21 mouse cellular contexts compared by ENCODE assay signal in genomic region chr11:36893061-36893460, GRCm38 (mm10).
A peak's percentile ranks its signal among the peaks of the same experiment; 100 is the strongest.
DNase-seq lines count a peak whose midpoint lies in the region; ATAC-seq and TF ChIP-seq lines count a peak whose summit lies in the region.
"Had no signal": no experiment of that assay in that cellular context is flagged by ENCODE, and none has a peak within 500 bp of the region (broad histone marks: within the 10 kb centered on the region; RNA-seq: fewer than 3 reads in every experiment).

No protein-coding gene starts in this region.

- H3K4me1 ChIP-seq in cerebellum, adult 2 months (ENCODE audit: control insufficient read depth, insufficient read depth, low read length) = peaks cover 2% of the 10 kb centered on the region
- no peaks in the 10 kb centered on the region for H3K4me1 ChIP-seq in embryonic facial prominence, embryonic 10.5 days
- H3K4me1 ChIP-seq: embryonic facial prominence, embryonic 12.5 days; forebrain, embryonic 12.5 days had no signal

- ATAC-seq in cerebellum, adult (ENCODE audit: insufficient number of reproducible peaks, low FRiP score, low TSS enrichment) = peak; percentile 52; the same call in 1 of the 2 replicates
- ATAC-seq in granulocyte monocyte progenitor cell, adult 5-6 weeks (replicated peaks; ENCODE audit: poor library complexity, severe bottlenecking) = no peak
- ATAC-seq: forebrain, embryonic 16.5 days; hindbrain, embryonic 16.5 days; inflammation-experienced regulatory T-cells, adult 6 months; intestine, postnatal 0 days had no signal

- no peaks in the 10 kb centered on the region for H3K36me3 ChIP-seq in embryonic facial prominence, embryonic 10.5 days (replicated peaks)
- H3K36me3 ChIP-seq: embryonic facial prominence, embryonic 12.5 days; forebrain, embryonic 12.5 days; hindbrain, embryonic 12.5 days had no signal

- H3K27ac ChIP-seq in cerebellum, adult 2 months (ENCODE audit: insufficient read depth, low read length) = no peak overlapping the region
- H3K27ac ChIP-seq in embryonic facial prominence, embryonic 10.5 days (replicated peaks) = no peak overlapping the region
- H3K27ac ChIP-seq: embryonic facial prominence, embryonic 12.5 days; forebrain, embryonic 12.5 days; hindbrain, embryonic 12.5 days had no signal

- no peak for TF ChIP-seq CTCF in cerebellum, adult 2 months (IDR thresholded peaks at IDR 0.05; ENCODE audit: borderline replicate concordance, insufficient read depth, low read depth, low read length)

- no peak for TF ChIP-seq POLR2A in cerebellum, adult 2 months (IDR thresholded peaks at IDR 0.05; ENCODE audit: borderline replicate concordance, insufficient read depth, low read length)

- WGBS in cerebellum, adult 2 months = 5% methylated on average over 3 of the region's 3 CpGs
- 86% methylated on average over 3 of the region's 3 CpGs for WGBS in embryonic facial prominence, embryonic 10.5 days

- no peaks in the 10 kb centered on the region for H3K27me3 ChIP-seq in cerebellum, adult 2 months (ENCODE audit: control insufficient read depth, insufficient read depth, low read length)
- H3K27me3 ChIP-seq in embryonic facial prominence, embryonic 10.5 days (replicated peaks; ENCODE audit: low read depth, poor library complexity, severe bottlenecking) = no peaks in the 10 kb centered on the region
- H3K27me3 ChIP-seq: embryonic facial prominence, embryonic 12.5 days; forebrain, embryonic 12.5 days; hindbrain, embryonic 12.5 days had no signal

- DNase-seq in brain, adult 2 months (ENCODE audit: low read depth, low spot score) = peak; percentile 58
- peak; percentile 62 to 82 for DNase-seq in cerebellum, adult 2 months
- DNase-seq in cerebellum, postnatal 10 days = peak; percentile 89
- DNase-seq in layer of hippocampus, adult 18-20 months (ENCODE audit: low spot score in 2 of 2) = no peak
- DNase-seq in retina, embryonic 14.5 days (ENCODE audit: low spot score) = no peak
- no peak for DNase-seq in embryonic facial prominence, embryonic 10.5 days (ENCODE audit: low spot score)
- DNase-seq: adrenal gland, adult 8-10 months; adrenal gland, postnatal 36 days; embryo, embryonic 11 days; gastrocnemius, postnatal 10 days; heart, postnatal 10 days; heart, postnatal 4 days had no signal

- H3K4me3 ChIP-seq in cerebellum, adult 2 months (replicated peaks; ENCODE audit: insufficient read depth, low read depth, low read length) = no peak overlapping the region
- no peak overlapping the region for H3K4me3 ChIP-seq in embryonic facial prominence, embryonic 10.5 days
- H3K4me3 ChIP-seq: embryonic facial prominence, embryonic 12.5 days; forebrain, embryonic 12.5 days; hindbrain, embryonic 12.5 days had no signal

- no peaks in the 10 kb centered on the region for H3K9me3 ChIP-seq in embryonic facial prominence, embryonic 10.5 days
- H3K9me3 ChIP-seq: embryonic facial prominence, embryonic 12.5 days; forebrain, embryonic 12.5 days; hindbrain, embryonic 12.5 days had no signal

Comparison
In these comparisons a context has a peak if more than half of its experiments do, and no peak if none do; other contexts are left out.
1. DNase-seq: peak in brain, adult 2 months (single experiment), cerebellum, adult 2 months (2 of 2) and cerebellum, postnatal 10 days (2 of 2); none in layer of hippocampus, adult 18-20 months (0 of 2), retina, embryonic 14.5 days (single experiment) and embryonic facial prominence, embryonic 10.5 days (single experiment).